Mouse (Mus musculus) fibroblast of lung, adult 2 months (primary cell): Measurements from ENCODE around the gene Rchy1.
"Not testable (repeated sequence)": the region's sequence is repeated elsewhere in the genome, so short reads cannot be mapped to it uniquely, and the experiment has no call there.

Source experiments
- DNase-seq: peaks from one replicate; pipeline ENCODE4 v3.0.0-alpha.2; 2011; ENCODE audit warnings: low read depth

Rchy1 gene

DNA sequence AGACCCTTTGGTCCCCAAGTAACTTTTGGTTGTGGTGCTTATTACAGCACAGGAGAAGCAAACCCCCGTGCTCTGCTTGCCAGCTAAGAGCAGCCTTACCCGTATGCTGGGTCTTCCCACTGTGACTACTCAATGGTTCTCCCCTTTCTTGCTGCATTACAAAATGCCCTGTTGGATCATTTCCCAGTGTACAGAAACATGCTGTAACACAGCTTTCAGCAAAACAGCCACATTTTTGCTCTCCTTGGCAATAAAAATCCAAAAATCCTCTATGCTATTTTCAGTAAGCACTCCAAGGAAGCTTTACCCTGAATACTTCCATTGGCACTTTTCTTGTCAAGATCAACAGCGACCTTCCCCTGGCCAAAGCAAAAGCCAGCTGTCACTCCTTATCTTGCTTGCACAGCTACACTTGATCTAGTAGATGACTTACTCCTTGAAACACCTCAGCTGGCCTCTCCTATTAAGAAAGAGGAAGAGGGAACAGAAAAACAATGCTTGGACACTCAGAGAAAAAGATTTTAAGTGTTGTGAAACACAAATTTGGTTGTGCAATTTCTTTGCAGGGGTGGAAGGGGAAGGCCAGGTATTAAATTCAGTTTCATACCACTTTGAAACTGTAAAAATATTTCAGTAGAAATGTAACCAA lies 2.1 kb downstream of the Rchy1 start:
- DNase-seq = no peak

DNA sequence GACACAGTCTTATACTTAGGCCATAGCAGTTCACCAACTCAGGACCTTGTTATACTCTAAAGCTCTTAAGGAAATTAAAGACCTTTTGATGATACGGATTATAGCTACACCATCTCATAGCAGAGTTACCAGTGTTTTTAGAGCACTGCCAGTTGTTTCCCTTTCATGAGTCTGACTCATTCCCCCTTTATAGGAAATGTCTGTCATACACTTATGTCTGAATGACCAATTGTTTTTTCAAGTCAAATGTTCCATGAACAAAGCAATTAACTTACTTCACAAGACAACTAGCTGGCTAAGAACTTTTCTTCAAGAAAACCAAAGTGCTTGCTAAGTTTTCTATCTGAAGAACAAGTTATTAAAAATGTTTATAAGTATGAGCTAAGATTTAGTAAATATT lies 2.9 kb downstream of the Rchy1 start:
- no peak for DNase-seq

DNA sequence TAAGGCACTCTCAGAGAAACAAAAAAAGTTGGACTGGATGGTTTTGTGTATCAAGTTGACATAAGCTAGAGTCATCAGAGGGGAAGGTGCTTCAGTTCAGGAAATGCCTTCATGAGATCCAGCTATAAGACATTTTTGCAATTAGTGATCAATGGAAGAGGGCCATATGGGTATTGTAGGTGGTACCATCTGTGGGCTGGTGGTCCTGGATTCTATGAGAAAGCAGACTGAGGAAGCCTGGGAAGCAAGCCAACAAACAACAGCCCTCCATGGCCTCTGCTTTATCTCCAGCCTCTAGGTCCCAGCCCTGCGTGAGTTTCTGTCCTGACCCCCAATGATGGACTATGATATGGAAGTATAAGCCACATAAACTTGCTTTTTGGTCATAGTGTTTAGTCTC lies 3.8 kb downstream of the Rchy1 start:
- no peak for DNase-seq

DNA sequence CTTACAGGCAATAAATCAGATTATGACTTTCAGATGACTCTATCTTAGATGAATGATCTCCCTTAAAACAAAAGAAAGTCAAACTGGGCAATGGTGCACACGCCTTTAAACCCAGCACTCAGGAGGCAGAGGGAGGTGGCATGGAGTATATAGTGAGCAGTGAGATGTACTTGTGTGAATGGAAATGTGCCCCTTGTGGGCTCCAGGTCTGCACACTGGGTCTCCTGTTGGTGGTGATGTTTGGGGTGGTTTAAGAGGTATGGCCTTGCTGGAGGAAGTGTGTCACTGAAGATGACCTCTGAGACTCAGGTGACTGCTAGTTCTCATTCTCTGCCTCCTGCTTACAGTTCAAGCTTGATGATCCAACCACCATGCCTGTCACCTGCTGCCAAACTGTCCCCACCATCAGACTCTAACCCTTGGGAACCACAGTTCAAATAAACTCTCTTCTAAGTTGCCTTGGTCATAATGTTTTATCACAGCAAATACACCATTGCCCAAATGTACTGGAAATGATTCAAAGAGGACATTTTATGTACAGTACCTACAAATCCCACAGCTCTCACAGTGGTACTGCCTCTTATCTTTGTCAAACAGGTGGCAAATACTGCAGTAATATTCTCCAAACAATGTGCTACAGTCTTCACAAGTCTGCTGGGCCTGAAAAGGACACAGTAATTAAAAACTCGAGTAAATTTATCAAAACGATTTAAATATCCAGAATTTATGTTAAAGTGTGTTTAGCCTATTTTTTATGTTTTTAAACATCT lies 5.7 kb downstream of the Rchy1 start:
- no peak for DNase-seq

DNA sequence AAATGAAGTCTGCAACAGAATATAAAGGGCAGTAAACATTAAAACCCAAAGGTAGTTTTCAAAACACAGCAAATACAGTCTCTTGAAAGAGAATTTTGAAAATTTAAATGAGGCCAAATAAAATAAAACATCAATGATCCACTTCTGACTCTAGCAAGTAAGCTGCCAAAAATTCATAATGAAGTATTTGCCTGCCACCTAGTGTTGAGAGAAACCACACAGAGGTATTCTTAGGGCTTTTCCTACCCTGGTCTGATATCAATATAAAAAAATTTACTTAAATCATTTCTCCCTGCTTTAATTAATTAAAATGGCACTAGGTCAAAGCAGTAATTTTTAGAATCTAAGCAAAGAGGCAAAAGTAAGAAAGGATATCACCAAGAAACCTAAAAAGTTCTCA lies 11.5 kb downstream of the Rchy1 start:
- no peak for DNase-seq

DNA sequence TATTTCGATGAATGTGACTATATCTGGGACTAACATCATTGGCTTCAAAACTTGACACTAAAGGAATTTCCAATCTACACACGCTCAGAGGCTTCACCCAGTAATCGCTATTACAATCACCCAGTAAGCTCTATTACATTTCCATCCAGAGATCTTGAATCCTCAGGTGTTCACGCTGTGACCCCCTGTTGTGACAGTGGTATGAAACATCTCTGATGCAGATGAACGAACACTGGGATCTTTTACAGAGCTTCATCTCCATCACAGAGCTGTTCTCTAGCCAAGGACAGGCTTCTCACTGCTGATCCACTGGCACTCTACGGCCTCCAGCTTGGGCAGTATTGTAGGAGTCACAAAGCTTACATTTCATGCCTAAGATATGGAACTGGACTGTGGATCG lies 13.4 kb downstream of the Rchy1 start:
- no peak for DNase-seq

DNA sequence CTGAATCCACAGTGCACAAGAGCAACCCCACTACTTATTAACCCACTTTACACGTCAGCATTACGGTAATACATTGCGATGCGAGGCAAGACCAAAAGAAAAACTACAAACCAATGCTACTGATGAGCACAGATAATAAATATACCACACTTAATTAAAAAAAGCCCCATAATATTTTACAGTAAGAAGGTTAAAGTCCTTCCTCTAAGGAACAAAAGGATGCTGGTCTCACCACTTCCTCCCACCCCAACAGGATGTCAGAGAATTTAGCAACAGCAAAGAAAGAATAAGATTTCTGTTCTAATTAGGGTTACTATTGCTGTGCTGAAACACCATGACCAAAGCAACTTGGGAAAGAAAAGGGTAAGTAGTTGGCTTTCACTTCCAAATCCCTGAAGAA lies 15.9 kb downstream of the Rchy1 start:
- DNase-seq = no peak

DNA sequence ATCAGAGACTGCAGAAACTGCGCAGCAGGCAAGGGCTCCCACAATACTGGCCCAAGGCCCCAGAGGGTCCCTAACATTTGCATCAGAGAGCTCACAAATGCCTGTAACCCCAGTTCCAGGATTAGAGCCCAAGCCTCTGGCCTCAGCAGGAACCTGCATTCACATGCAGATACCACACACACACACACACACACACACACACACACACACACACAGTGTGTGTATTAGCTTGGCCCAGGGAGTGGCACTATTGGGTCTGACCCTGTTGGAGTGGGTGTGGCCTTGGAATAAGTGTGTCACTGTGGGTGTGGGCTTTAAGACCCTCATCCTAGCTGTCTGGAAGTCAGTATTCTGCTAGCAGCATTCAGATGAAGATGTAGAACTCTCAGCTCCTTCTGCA lies 17.3 kb downstream of the Rchy1 start:
- not testable (repeated sequence) for DNase-seq

DNA sequence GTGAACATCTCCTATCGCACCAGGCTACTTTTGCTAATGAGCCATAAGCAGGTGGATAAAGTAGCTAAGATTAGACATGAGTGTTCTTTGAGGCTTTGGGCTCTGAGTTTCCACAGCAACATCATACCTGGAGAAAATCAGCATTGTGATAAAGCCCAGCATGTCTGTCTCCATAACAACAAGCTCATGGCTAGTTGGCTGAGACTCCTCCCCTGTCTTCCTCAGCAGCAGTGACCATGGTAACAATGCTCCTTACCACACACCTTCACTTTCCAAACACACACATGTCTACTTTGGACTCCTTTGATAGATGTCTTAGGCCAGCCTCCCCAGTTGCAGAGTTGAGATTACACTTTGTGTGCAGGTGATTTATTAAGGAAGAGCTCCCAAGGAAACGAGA lies 49.6 kb downstream of the Rchy1 start:
- no peak for DNase-seq

DNA sequence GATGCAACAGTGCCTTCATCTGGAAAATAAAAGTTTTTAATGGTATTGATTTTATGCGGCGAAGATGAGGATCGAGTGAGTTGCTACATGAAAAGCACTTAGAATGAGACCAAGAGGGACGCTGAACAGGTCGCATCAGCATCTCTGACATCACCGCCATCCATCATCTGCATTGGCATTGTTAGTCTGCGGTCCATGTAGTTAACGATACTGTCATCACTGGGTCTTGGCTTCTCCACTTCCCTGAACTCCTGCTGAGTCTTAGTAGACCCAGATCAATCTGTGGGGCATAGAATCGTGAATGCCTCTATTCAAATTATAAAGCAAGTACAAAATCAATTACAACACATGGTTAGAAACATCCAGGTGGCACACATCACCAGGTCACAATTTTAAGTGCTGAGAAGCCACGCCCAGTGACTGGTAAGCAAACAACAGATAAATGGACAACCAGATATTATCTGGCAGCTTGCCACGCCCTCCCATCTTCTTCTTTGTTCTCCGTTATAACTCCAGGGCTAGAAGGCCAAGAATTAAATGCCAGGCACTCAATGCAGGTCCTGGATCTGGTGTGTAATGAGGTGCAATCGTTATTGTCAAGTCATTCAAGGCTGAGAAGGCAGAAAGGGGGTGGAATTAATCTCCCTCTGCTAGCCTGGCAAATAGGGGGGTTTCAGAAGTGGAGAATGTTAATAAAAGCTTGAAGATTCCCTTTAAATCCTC lies 51.3 kb downstream of the Rchy1 start:
- no peak for DNase-seq

DNA sequence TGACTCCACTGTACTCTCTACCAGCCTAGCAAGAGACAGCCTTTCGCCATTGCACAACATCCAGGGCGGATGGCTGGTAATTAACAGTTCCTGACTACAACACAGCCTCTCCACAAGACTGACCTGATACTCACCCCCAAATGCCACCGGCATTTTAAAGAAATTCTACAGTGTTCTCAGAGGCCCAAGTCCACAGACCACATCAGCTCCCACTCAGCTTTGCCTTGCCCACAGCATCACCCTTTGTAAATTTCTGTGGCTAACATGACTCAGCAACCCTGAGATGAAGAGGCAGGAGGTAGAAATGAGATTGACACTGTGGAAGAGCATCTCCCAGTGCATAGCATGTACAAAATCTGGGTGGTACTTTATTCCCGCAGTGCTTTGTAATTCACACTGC lies 52.3 kb downstream of the Rchy1 start:
- no peak for DNase-seq

DNA sequence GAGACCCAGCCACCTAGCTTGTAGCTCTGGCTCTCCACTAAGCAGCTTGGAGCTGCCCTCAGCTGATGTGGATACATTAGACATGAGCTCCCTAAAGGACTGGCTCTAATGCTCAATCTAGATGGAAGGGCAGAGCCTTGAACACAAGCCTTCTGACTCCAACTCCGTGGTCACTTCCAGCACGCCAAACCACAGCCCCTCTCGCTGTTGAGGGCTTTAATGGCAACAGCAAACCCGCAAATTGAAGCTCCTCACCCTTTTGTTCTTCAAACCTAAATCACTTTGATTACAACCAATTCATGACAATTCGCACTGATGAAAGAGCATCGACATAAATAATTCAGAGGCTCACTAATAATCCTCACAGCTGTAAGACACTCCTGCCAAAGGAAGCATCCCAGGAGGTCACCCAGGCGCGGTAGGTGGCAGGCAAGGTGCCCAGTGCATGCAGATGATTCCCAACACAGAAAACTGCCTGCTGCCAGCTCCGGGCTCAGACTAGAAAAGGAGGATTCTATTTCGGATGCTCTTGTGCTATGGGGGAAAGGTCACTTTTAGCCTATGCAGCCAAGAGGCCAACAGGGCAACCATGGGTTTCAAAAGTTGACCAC lies 53.8 kb downstream of the Rchy1 start:
- DNase-seq = no peak
